Mouse (Mus musculus) gastrocnemius, adult 8-10 months (tissue): ENCODE results near the gene Ptprd. TPM values are rescaled to one million over a fixed set of nuclear protein-coding genes. Genes with fewer than 3 reads are reported as not detected.
A peak's percentile ranks its signal among the peaks of the same experiment; 100 is the strongest.

Experiments used
- DNase-seq, 2 experiments: peaks; one replicate each; pipeline ENCODE4 v3.0.0; 2022; ENCODE audit warnings: low spot score in 2 of 2
- total RNA-seq, 4 experiments: library from RNA; stranded (reverse); gene quantifications; 2 replicates each; pipeline ENCODE4 v1.2.4; 2022

Gene Ptprd
- total RNA-seq, 4 experiments from 2014 or later, result 3.5 to 4.6 (median 4.3) TPM

DNA sequence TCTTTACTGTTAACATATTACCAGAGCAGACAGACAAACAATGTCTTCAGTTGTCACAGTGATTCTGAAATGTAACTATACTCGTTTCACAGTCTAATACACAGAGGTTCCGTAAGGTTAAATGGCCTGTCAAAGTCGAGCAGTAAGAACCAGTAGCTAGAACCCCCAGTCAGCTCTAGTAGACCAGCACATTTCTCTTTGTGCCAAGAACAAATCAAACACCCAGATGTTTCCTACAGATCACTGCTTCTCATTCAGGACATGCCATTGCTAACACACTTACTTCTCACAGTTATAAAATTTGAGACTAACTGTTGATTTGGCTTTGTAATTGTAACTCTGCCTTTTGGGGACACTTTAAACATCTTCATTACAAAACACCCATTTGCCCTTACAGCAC is 1802.6 kb downstream of the Ptprd start:
- no peak for DNase-seq

DNA sequence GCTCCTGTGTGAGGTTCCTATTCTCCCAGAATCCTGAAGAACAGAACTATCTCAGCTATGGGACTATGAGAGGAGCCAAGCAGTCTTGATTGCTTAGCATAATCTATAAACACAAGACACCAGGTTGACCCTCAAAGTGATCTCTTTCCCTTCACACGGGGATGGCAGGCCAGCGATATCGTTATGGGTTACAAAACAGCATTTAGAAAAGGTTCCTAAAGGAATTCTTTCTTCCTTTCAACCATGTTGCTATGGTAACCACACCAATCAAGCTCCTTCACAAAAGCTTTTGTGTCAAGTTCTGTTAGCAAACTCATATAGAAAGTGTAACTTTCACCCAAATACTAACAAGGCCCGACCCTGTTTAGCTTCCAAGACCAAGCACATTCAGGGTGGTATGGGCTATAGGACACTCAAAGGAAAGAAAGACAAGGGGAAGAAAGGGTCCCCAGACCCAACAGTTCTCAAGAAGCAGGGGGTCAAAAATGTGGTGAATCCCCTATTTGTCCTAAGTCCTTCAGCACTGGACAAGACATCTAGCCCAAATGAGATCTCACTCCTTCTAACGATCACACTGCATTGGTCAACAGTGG is 1805.8 kb downstream of the Ptprd start:
- DNase-seq, result no peak

DNA sequence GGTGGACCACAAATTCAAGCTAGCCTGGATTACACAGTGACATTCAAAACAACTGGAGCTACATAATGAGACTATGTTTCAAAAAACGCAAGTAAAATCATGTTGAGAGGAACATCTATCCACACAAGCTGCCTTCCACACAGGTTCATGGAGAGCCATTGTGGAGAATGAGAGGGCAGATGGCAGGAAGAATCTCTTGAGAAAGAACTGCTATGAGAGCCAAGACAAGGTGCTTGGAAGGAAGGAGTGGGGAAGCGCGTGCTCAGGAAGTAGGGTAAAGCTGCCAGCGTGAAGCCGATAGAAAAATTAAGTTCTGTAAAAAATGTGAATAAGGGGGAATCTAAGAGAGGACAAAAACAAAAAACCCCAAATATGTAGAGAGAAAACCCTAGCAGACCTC is 1808.5 kb downstream of the Ptprd start:
- DNase-seq, result no peak

DNA sequence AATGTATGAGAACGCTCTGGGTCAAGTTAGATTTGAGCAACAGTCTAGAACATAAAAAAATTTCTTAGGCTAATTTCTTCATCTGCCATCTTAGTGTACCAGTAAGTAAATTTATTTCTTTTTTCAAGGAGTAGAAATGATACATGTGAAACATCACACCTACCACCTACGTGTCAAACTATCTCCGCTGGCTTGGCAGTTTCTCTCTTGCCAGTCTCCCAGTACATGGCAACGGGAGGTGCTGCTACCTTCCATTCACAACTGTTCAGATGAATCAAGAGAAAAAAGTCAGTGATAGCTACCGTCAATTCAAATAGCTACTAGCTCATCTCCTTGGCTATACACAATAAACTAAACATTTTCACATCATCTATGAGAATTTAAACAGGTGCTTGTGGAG is 1823.9 kb downstream of the Ptprd start:
- no peak for DNase-seq

DNA sequence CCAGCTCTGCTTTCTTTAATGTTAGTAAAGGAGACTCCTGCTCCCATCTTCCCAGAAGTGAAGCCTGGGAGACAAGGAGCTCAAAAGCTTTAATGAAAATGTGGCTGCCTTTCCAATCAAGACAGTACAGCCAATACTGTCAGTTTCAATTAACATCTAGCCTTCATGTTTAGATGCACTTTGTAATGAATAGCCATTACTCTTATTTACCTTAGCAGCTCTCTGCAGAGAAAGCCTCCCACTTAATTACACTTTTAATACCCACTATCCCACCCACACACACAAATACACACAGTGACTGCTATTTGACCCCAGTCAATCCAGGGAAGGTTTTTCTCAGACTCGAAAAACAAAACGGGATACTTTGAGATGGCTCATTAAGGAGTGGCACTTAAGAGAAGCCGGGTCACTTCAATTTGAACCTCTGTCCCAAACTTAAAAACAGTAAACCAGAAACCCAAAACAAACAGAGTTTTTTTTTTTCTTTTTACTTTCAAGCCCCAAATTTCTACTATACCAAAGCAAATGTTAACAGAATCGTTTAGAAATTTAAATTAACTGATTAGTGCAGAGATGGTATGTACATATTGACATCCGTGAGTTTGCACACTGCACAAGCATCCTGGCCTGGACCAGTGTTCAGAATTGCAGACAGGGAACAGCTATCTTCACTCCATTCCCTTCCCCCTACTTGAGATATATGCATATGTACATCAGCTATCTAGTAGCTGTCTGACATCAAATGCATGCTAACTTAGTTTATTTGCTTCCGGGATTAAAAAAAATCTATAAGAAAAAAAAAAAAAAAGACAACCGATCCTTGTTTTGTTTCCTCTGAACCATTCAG is 1824.6 kb downstream of the Ptprd start:
- no peak for DNase-seq

DNA sequence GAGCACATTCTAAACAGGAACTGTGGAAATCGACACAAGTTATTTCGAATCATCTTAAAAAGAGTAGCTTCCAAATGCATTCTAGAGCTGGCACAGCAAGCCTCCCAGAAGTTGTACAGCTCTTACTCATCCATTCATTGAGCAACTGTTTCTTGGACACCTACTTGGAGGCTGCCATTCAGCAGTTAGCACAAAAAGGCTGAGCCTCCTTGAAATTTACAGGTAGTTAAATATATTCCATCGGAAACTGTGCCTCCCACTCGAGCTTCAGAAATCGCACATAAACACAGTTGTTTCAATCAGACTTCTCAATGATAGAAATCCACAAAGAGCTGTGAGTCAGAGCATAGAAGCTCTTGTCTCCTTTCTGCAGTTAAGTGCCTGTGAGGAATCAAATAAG is 1825.9 kb downstream of the Ptprd start:
- no peak for DNase-seq

DNA sequence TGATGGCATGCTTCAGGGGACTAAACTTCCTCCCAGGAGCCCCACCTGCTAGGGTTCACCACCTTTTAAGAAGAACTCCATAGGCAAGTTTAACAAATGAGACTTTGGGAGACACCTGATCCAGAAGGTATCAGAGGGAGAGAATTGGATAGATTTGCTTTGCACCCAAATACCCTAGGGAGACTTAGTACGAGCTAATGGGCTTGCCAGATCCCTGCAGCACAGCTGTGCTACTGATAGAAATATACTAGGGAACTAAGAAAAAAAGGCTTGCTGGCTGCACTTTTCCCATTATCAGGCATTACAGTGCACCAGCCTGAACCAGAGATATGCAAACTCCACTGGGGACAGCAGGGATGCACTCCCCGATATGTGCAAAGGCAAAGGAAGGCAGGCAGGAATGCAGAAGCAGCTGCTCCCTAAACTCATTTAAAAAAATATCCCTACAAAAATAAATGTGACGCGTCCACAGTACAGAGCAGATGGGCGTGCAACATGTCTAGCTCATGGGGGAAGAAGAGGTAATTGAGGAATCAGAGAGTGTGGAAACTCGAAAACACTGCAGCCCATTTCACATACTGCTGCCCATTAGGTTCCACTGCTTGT is 1831.3 kb downstream of the Ptprd start:
- no peak for DNase-seq

DNA sequence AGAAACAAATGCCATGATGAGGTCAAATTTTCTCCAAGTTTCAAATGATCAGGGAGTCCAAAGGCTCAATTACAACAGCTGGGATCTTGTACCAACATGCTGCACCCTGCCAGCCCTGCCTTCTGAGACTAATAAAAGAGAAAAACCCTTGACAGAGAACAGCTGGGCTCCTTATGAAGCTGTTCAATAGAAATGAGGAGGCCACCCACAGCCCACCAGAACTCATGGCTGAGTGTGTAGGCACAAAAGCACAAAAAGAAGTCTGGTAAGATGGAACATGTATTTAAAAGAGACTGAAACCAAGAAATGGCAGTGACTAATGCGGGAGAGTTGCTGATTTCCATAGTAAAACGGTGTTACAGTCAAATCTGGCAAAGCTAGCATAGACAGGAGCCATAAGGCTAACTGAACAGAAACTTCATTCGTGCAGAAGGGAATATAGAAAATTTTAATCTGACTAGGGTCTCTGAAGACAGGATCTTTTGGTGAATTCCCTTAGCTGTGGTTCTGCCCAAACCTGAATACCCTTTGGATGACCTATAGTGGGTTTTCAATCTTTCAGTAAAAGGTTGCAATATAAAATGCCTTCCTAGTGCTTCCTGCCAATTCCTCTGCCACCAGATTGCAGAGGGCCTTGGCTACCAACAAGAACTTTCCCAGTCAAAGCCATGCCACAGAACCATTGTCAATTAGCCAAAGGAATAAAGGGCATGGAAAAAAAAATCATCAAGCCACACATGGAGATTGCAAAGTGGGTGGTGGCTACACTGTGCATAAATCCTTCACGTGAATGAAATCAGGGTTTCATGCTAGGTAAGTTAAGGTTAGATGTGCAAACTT is 1841.5 kb downstream of the Ptprd start:
- peak; percentile 19 to 32 for DNase-seq

DNA sequence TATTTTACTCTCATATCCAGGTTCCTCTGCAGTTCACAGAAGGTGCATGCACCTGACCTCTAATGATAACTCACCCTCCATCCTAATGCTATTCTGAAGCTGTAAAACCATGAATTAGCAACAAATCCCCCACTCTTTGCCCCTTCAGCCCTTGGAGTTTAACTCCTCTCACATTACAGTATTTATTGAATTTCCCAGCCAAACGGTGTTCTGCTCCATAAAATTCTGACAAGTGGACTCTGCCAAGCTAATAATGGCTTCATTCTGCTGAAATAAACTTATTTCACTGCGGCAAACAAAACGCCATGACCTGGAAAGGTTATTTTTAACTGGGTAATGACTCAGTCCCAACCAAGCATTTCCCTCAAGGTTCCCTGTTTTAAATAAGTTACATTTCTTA is 1842.7 kb downstream of the Ptprd start:
- no peak for DNase-seq

DNA sequence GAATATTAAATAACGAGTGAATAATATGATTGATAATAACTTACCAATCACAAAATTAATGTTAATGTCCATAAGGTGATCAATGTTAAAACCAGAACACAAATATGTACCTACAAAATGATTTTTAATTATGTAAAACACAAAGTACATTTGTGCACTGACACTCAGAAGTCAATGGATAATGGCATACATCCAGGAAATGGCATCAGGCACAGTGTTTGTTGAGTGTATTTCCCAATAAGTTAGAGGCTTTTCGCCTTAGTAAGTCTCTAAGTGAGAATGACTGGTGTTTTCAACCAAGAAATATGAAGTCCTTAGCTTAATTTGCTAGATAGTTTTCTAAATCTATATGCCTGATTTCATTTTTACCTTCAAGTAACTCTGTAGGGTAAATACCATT is 1843.5 kb downstream of the Ptprd start:
- no peak for DNase-seq

DNA sequence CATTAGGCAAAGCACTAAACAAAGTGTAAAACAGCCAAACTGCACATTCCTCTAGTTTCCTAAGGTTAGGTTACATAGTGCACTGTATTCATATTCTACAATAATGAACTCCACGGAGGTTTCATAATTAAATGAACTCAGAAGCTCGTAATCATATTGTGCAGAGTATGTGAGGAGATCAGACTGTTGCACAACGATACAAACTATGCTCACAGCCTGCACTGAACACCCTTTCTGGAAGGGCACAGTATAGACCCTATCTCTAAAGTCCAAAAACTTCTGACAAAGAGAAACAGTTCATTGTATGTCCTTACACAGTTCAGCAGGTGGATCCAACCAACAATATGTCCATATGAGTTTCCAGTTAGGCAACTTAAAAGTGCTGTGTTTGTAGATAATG is 1844.5 kb downstream of the Ptprd start:
- no peak for DNase-seq

DNA sequence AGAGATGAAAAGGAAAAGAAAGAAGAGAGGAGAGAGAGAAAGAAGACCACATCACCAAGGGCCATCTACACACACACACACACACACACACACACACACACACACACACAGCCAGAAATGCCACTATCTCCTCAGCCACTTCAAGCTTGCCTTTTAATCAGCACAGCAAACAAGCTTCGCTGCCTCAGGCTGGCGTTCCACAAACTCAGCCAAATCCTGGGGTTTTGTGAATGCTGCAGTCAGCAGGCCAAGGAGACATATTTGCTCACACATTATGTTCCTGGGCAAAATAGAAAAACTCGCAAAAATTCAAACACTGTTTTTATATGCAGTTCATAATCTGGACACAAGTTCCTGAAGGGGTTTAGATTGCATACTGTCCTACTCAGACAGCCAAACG is 1845.9 kb downstream of the Ptprd start:
- no peak for DNase-seq

DNA sequence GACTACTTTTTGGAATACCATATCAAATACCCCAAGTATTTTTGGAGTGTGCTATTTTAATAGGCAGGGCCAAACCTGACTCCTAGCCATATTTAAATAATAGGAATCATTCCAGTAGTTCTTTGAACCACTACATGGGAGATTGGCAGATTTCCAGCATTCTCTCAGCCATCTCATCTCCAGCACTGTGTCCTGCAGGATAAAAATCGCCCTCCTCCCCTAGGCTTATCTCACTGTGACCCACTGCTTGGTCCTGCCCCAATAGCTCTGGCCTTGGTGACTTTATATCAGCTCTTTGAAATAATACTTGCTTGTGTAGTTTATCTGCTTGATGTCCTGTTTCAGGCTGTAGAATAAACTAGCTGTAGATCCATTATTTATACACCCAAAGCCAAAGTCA is 1850.2 kb downstream of the Ptprd start:
- no peak for DNase-seq

DNA sequence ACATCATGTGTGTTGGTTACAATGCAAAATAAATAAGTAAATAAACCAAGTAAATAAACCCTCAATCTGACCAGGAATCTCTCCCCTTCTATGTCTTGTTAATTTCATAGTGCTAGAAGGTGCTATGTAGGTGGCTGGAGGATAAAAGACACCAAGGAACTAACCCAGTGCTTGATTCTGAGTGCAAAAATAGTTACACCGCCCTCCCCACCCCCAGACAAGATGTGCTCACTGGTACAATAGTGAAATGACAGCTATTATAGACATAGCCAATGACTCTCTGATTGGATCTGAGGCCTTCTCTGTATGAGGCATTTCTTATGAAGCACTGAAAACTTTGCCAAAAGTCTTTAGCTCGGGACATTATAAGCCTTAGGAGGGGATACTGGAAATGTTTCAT is 1857.6 kb downstream of the Ptprd start:
- no peak for DNase-seq

DNA sequence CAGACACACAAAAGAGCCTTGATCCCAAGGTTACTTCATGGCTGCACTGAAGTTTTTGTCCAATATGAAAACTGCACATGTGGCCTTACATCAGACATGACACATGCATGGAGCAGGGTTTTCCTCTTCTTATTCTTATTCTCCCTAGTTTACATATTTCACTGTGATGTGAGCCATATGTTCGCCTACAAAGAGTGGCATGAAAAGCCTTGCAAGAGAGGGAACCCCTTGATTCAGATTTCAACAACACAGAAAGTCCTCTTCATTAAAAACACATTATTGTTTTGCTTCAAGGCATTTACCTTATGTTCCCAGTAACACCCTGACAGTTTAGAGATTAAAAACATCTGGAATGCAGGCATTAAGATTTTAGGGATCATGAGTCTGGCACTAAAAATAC is 1859.3 kb downstream of the Ptprd start:
- DNase-seq, result no peak

DNA sequence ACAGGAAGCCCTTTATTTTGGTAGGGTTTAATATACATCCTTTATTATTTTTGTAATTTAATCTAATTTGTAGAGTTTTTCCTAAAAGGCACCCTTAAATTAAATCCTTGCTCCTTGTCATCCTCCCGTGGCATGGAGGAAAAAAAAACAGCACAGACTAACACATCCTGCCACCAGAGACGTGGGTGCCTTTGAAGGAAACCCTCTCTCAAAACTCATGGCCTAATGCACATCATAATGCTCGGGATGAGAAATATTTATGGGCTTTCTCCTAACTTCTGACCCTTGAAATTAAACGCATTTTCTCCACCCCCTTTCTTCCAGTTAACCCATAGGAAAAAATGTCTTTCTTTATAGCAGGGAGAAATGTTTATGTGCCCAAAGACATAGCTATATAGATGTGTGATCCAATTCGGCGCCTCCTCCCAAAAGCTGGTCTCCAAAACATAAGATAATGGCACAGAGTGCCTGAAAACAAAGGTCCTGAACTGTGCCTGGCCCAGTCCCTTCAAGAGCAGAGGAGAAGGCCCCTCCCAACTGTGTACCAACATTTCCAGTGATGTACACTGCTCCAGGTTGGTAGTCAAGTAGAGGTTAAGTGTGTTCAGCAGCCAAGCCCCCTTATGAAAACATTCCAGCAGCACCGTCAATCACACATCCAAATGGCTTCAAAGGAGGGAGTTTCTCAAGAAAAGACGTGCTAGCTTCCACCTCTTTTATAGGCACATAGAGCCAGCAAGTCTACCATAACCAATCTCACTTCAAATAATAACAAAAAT is 1860.4 kb downstream of the Ptprd start:
- DNase-seq, result no peak

DNA sequence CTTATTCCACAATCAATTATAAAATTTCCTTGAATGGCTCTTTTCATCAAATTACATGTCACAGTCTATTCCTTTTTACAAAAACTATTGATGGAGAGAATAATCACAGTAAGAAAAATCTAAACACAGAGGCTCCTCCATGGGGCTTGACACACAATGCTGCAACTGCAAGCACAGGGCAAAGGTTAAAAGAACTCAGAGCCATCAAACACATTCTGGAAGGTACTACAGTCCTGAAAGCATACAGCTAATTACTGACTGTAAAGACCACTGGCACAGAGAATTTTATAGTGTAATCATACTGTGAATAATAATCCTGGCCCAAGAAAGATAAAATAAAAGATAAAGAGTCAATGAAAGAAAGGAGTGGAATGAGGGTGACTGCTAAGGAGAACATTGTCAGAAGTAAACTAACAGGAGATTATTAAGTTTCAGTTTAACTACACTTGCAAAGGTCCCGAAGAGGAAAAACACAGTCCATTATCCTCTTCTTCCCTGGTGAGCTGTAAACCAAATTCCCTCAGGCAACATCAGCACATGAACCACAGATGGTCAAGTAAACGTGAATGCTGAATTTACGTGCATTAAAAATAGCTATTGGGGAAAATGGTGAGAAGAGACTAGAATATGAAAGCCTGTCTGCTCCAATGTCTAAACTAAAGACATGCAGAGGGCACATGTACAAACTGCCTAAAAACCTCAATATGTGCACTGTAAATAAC is 1861.4 kb downstream of the Ptprd start:
- DNase-seq, result no peak

DNA sequence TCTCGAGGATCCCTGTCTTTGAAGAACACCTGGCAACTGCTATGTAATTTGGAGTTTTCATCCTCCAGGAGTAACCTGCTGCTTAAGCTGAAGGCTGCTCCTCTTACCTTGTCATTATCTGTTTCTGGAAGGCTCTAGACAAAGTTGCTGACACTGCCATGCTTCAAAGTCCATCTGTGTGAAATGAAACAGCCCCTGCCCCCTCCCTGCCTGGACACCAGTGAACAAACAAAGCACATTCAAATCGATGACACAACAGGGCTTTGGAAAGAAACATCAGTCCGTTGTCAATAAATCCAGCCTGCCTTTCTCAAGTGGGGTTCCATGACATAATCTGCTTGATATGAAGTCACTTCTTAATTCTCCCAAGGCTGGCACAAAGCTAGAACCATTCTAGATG is 1867.7 kb downstream of the Ptprd start:
- DNase-seq, result no peak

DNA sequence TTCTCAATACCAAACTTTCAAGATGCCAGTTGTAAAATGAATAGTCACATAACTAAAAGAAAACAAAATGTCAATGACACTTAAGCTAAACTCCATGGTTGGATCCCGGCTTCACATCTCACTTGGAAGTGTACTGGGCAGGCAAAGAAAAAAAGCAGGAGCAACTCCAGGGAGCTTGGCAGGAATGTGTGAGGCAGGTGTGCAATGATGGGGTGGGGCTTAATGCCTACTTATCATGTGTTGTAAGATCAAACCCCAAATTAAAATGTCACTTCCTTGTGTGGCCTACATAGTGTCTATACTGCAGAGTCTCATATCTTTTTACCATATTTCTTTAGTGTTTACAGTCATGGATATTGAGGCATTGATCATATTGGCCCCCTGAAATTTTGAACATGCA is 1873.8 kb downstream of the Ptprd start:
- DNase-seq, result no peak

DNA sequence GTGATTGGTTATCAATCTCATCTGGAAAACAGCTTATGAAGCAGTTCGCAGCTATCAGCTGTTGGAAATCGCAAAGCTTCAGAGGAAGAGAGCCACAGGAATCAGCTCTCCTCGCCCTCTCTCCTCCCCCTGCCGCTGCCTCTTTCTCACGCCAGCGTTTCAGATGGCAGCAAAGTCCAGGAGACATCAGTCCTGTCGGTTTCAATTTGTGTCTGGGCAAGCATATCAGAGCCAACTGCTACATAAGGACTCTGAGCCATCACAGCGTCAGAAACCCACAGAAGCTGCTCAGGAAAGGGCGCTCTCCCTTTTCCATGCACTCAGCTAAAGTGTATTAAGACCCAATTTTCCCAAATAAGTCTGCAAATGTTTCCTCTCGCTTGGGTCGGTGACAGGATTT is 1884.4 kb downstream of the Ptprd start:
- DNase-seq, result peak; percentile 7 to 21
